Mouse (Mus musculus) heart, embryonic 14.5 days (tissue): ENCODE results near the gene Napb. TPM values are rescaled to one million over a fixed set of nuclear protein-coding genes. Genes with fewer than 3 reads are reported as not detected.

Experiments used
- ATAC-seq: fragments of 200-750 bp; cut with Nextera tagmentation; 2 replicates; pipeline ENCODE4 v1.8.0; 2017; ENCODE audit warnings: low read depth, moderate TSS enrichment; ENCODE audit not compliant: insufficient number of reproducible peaks, insufficient read depth, low FRiP score
- H3K27ac ChIP-seq, 2 experiments: fragments of 200-500 bp in 1 of 2; fragments of 300-500 bp in 1 of 2; sonication (generic) in 1 of 2; replicated peaks in 1 of 2; 2 replicates each; pipeline ENCODE4 v1.5.1; 2012 to 2014; ENCODE audit warnings: low read depth in 2 of 2, low read length in 2 of 2, control low read depth in 1 of 2, mild to moderate bottlenecking in 1 of 2, mixed read lengths in 1 of 2; ENCODE audit not compliant: control insufficient read depth in 1 of 2, insufficient read depth in 1 of 2
- H3K27me3 ChIP-seq: fragments of 300-500 bp; sonication (generic); 2 replicates; pipeline ENCODE4 v1.6.1; 2014; ENCODE audit warnings: mild to moderate bottlenecking, low read length, control low read depth; ENCODE audit not compliant: control insufficient read depth, insufficient read depth
- H3K36me3 ChIP-seq: fragments of 300-500 bp; sonication (generic); 2 replicates; pipeline ENCODE4 v1.6.1; 2014; ENCODE audit warnings: mild to moderate bottlenecking, control low read depth, low read length, mixed read lengths; ENCODE audit not compliant: control insufficient read depth, insufficient read depth
- H3K4me1 ChIP-seq, 2 experiments: fragments of 200-500 bp in 1 of 2; fragments of 300-500 bp in 1 of 2; sonication (generic) in 1 of 2; 2 replicates each; pipeline ENCODE4 v1.6.1; 2012 to 2014; ENCODE audit warnings: low read length in 2 of 2, control low read depth in 1 of 2, mixed read lengths in 1 of 2; ENCODE audit not compliant: control insufficient read depth in 2 of 2, insufficient read depth in 2 of 2
- H3K4me2 ChIP-seq: fragments of 300-500 bp; sonication (generic); 2 replicates; pipeline ENCODE4 v1.6.1; 2014; ENCODE audit warnings: mild to moderate bottlenecking, low read length
- H3K4me3 ChIP-seq, 2 experiments: fragments of 200-500 bp in 1 of 2; fragments of 300-500 bp in 1 of 2; sonication (generic) in 1 of 2; 2 replicates each; pipeline ENCODE4 v1.5.1; 2012 to 2014; ENCODE audit warnings: low read length in 2 of 2, mild to moderate bottlenecking in 2 of 2, control low read depth in 1 of 2, low read depth in 1 of 2, moderate library complexity in 1 of 2; ENCODE audit not compliant: control insufficient read depth in 1 of 2, insufficient read depth in 1 of 2
- H3K9ac ChIP-seq: fragments of 300-500 bp; sonication (generic); 2 replicates; pipeline ENCODE4 v1.6.1; 2014; ENCODE audit warnings: mild to moderate bottlenecking, low read length
- H3K9me3 ChIP-seq: fragments of 300-500 bp; sonication (generic); 2 replicates; pipeline ENCODE4 v1.6.1; 2016; ENCODE audit warnings: low read length, control low read depth; ENCODE audit not compliant: control insufficient read depth
- WGBS: fragments of 180-500 bp; shearing (Covaris S2); extraction: QIAGEN DNeasy Blood & Tissue Kit; methylation state at CpG from one replicate; pipeline ENCODE4 v1.1.7; 2014; 5-methylcytosine and 5-hydroxymethylcytosine counted together
- polyA plus RNA-seq: library from polyadenylated mRNA; unstranded; fragments of >200 nt; fragmentation: Nextera tagmentation; extraction: Ambion mirVana; gene quantifications from 2 replicates; pipeline ENCODE4 v1.2.1, GENCODE M21; 2014

Napb gene
- polyA plus RNA-seq, 1 experiment from 2014 or later = 3.0 TPM

- WGBS = under 1% methylated on average over 58 of the region's 58 CpGs
- H3K27me3 ChIP-seq = no peaks in the 10 kb centered on the region
- H3K4me2 ChIP-seq = peak within 1 kb of the TSS; percentile 84
Measured at GRCm38 (mm10) chr2:148672199-148673096, 59.8 kb downstream of the Napb start, which contains the start of gene Nxt1. TSS of gene Nxt1 (plus strand) at chr2:148672601.

DNA sequence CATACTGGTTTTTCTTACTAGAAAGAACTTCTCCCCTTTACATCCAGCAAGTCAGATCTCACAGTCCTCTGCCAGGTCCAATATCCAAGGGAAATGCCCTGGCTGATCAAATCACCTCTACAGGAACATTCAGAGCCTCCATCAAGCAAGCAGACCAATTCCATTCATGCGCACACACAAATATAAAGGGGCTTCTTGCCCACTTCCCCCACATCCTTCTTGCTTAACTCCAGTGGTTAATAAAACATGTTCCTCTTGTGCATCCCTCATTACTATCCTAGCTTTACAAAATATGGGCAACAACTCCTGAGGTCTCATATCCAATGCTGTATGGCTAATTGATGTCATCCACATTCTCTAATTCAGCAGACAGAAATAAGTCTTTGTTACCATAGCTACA lies 68.8 kb downstream of the Napb start:
- Histone ChIP-seq H3K4me1 (no peaks in the 10 kb centered on the region), H3K9me3 (no peaks in the 10 kb centered on the region), H3K27me3 (no peaks in the 10 kb centered on the region), H3K9ac (no peak overlapping the region), H3K4me3 (no peak overlapping the region), H3K27ac (no peak overlapping the region), H3K4me2 (no peak overlapping the region), H3K36me3 (no peaks in the 10 kb centered on the region)
- ATAC-seq = no peak
- 86% methylated on average over 1 of the region's 1 CpGs for WGBS

More at GRCm38 (mm10) chr2:148672199-148673096, 59.8 kb downstream of the Napb start, which contains the start of gene Nxt1:
- peaks cover 20% of the 10 kb centered on the region for H3K36me3 ChIP-seq
- no peaks in the 10 kb centered on the region for H3K9me3 ChIP-seq
- ATAC-seq = peak; percentile 99
- H3K4me1 ChIP-seq = peaks cover 6 to 19% of the 10 kb centered on the region in 2 experiments
- H3K9ac ChIP-seq = peak within 1 kb of the TSS; percentile 92
- H3K4me3 ChIP-seq = peak within 1 kb of the TSS; percentile 77 to 92
- peak within 1 kb of the TSS; percentile 64 to 84 for H3K27ac ChIP-seq

DNA sequence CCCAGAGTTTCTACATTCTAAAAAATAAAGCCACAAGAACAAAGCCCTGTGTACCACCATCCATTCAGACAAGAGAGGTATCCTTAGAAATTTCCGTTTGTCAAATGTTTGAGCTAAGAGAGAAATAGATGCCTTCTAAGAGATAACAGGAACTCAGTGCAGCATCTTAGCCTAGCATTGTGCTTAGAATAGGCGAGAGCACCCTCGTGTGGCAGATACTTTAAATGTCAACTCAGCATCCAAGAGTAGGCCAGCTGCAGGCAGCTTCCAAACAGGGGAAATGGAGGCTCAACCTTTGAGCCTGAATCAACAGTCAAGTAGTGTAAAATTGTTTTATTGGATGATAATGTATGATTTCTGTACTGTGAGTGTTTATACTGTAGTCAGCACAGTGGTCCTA lies 77.3 kb downstream of the Napb start:
- no peaks in the 10 kb centered on the region for H3K9me3 ChIP-seq
- no peak overlapping the region for H3K4me3 ChIP-seq
- no peak overlapping the region for H3K27ac ChIP-seq
- H3K27me3 ChIP-seq = no peaks in the 10 kb centered on the region
- 2% methylated on average over 3 of the region's 3 CpGs for WGBS
- no peaks in the 10 kb centered on the region for H3K4me1 ChIP-seq
- no peaks in the 10 kb centered on the region for H3K36me3 ChIP-seq
- ATAC-seq = no peak
- no peak overlapping the region for H3K9ac ChIP-seq
- H3K4me2 ChIP-seq = no peak overlapping the region

DNA sequence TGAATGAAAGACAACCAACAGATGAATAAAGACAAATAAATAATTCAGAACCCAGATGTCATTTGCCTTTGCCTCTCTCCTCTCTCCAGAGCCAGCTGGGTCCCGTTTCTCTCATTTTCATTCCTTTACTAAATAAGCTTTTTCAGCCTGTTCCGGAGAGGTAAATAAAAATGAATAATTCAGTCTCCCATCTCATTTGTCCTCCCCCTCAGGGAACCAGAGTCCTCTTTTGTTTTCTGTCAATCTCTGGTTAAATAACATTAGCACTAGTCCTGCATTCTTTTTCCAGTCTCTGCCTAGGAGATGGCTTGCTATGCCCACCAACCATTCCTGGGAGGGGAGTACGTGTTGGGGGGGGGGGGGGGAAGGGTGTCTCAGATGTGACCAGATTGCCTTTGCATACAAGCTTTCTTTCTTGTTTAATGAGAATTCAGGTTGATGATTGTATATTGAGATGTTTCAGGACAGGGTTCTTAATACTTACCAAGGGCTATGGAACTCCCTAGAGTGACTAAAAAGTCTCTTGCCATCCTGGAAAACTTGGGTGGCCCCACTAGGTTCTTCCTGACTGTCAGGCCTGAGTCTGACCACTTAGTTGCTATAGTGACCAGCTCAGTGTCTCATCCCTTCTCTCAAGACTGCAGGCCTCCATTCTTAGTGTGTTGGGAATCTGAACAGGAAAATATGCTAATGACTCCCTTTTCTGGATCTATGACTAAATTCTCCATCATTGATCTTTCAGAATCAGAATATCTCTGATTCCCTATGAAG lies 81.5 kb downstream of the Napb start:
- H3K9ac ChIP-seq = no peak overlapping the region
- 53% methylated on average over 3 of the region's 3 CpGs for WGBS
- H3K4me2 ChIP-seq = no peak overlapping the region
- no peaks in the 10 kb centered on the region for H3K36me3 ChIP-seq
- H3K4me1 ChIP-seq = no peaks in the 10 kb centered on the region
- no peaks in the 10 kb centered on the region for H3K27me3 ChIP-seq
- no peak overlapping the region for H3K4me3 ChIP-seq
- no peak for ATAC-seq
- H3K27ac ChIP-seq = no peak overlapping the region
- H3K9me3 ChIP-seq = no peaks in the 10 kb centered on the region

DNA sequence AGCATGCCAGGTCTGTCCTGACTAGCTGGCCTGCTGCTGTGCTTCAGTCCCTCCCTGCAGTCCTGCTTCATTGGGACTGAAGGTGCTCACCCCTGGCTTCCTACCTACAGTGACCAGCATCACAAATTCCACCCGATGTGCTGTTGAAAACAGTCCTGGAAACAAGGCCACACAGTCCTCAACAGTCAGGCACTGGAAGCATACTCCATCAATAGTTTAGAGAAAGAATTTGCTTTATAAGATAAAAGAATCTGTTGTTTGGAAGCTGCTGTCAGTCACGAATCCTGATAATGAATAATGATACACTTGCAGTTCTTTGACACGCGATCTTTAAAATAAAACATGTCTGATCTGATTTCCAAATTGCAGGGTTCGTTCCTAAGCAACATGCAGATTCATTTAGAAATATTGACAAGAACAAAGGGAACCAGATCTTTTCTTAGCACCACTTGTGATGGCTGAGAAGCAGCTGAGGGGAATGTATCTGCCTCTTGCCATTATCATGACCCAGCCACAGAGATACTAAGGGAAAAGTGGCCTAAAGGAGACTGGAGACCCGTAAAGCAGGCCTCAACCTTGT lies 87.8 kb downstream of the Napb start:
- Histone ChIP-seq H3K27me3 (no peaks in the 10 kb centered on the region), H3K9ac (no peak overlapping the region), H3K4me2 (no peak overlapping the region), H3K9me3 (no peaks in the 10 kb centered on the region), H3K4me3 (no peak overlapping the region), H3K27ac (no peak overlapping the region), H3K4me1 (no peaks in the 10 kb centered on the region), H3K36me3 (no peaks in the 10 kb centered on the region)
- 70% methylated on average over 6 of the region's 6 CpGs for WGBS
- ATAC-seq = no peak

Other genes with a start within 250 kb of the Napb start
- 46.2 and 52.3 TPM in 2 replicates for gene Nxt1, start 59.9 kb downstream of the Napb start, polyA plus RNA-seq
- 15.6 and 17.9 TPM in 2 replicates for gene Gzf1, start 51.4 kb downstream of the Napb start, polyA plus RNA-seq
- not detected in 2 replicates for gene Cstl1, start 17.9 kb upstream of the Napb start, polyA plus RNA-seq
- not detected in 2 replicates for gene Cst11, start 39.0 kb upstream of the Napb start, polyA plus RNA-seq
- not detected in 2 replicates for gene 8030411F24Rik, start 49.5 kb upstream of the Napb start, polyA plus RNA-seq
- gene Cst12, start 56.9 kb upstream of the Napb start, polyA plus RNA-seq = not detected in 2 replicates
- gene Cst8, start 66.3 kb upstream of the Napb start, polyA plus RNA-seq = not detected in 2 replicates
- gene Cst13, start 87.6 kb upstream of the Napb start, polyA plus RNA-seq = not detected in 2 replicates
- 3.0 and 6.8 TPM in 2 replicates for gene Cst9, start 102.7 kb upstream of the Napb start, polyA plus RNA-seq
- 0.32 TPM in 1 of 2 replicates, not detected in the other for gene 9230104L09Rik, start 132.6 kb upstream of the Napb start, polyA plus RNA-seq
- 901 and 992 TPM in 2 replicates for gene Cst3, start 143.2 kb upstream of the Napb start, polyA plus RNA-seq